Mouse (Mus musculus): ENCODE results near the gene Krtap3-3. TPM values are rescaled to one million over a fixed set of nuclear protein-coding genes. Genes with fewer than 3 reads are reported as not detected.

Krtap3-3 gene
- not detected for polyA plus RNA-seq (2017; shearing (Covaris generic))

DNA sequence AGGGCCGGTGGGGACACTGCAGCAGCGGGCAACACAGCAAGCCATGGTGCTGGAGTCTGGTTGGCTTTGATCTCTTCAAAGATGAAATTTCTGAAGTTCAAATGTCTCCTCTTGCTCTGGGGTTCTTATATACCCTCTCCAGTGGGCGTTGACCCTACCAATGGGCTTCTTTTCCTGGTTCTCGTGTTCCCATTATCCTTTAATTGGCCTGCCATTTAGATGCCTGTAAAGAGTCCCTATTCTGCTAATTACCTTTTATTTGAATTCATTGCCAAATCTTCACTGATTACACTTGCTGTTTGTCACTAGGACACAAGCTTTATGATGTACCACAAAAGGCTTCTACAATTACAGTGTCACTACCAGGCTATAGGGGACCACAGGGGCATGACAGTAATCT lies at the start of gene Krtap3-3:
Gene Krtap3-3, minus strand, starts transcription at position 101 of the 400 bp plus-strand sequence.

GRCm38 (mm10) chr11:99597742-99598141 lies 47.1 kb upstream of the Krtap3-3 start, which contains the start of gene Krtap9-3:
Gene Krtap9-3, minus strand, starts transcription at chr11:99598105.

GRCm38 (mm10) chr11:99590981-99591380 lies 40.3 kb upstream of the Krtap3-3 start, which contains the start of gene Krtap1-3:
Gene Krtap1-3, minus strand, starts transcription at chr11:99591339.

DNA sequence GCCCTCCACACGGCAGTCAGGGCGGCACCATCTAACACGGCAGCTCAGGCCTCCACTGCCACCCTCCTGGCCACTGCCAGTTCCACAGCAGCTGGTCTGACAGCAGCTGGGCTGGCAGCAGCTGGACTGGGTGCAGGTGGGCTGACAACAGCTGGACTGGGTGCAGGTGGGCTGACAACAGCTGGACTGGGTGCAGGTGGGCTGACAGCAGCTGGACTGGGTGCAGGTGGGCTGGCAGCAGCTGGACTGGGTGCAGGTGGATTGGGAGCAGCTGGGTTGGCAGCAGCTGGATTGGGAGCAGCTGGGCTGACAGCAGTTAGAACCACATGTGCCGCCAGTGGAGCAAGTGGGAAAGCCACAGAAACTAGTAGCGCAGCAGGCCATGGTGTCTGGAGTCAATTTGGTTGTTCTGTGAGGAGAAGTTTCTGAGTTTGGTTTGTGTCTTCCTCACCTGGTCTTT lies 32.6 kb upstream of the Krtap3-3 start, which contains the start of gene Krtap1-4:
Gene Krtap1-4, minus strand, starts transcription at position 410 of the 460 bp plus-strand sequence.

DNA sequence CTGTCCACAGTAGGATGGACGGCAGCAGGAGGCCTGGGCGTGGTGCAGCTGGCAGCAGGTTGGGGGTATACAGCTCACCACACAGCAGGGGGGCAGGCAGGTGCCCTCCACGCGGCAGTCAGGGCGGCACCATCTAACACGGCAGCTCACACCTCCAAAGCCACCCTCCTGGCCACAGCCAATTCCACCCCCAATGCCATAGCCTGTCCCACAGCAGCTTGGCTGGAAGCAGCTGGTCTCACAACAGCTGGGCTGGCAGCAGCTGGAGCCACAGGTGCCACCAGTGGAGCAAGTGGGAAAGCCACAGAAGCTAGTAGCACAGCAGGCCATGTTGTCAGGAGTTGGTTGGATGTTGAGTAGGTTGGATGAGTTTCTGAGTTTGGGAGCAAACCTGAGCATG lies 30.0 kb upstream of the Krtap3-3 start, which contains the start of gene Krtap1-5:
Gene Krtap1-5, minus strand, starts transcription at position 381 of the 400 bp plus-strand sequence.

GRCm38 (mm10) chr11:99566530-99566929 lies 15.9 kb upstream of the Krtap3-3 start, which contains the start of gene Krtap3-1:
Gene Krtap3-1, minus strand, starts transcription at chr11:99566630.

DNA sequence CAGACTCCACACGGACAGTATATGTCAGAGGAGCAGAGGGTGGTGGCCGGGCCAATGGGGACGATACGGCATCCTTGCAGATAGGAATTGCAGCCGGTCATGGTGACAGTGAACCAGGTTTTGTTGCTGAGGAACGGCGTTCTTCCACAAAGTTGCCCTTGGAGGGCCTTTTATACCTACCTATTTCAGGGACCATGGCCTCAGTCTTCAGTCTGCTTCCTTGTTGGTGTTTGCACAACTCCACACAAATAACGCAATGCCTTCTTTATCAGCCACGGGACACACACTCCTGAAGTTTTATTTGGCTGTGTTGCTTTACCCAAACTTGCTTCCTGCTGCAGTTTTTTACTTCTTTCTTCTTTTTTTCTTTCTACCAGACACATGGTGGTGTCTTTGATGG lies 8.7 kb upstream of the Krtap3-3 start, which contains the start of gene Gm11939:
Gene Gm11939, minus strand, starts transcription at position 101 of the 400 bp plus-strand sequence.

GRCm38 (mm10) chr11:99556753-99557152 lies 6.1 kb upstream of the Krtap3-3 start, which contains the start of gene Krtap3-2:
Gene Krtap3-2, minus strand, starts transcription at chr11:99556853.

GRCm38 (mm10) chr11:99521288-99521860 lies 29.3 kb downstream of the Krtap3-3 start, which contains the start of gene Krt39:
Gene Krt39, minus strand, starts transcription at chr11:99521338.

Other genes with a start within 250 kb of the Krtap3-3 start
- not detected for gene Krt25, start 227.9 kb downstream of the Krtap3-3 start, polyA plus RNA-seq (2017; shearing (Covaris generic))
- not detected for gene Krt26, start 212.9 kb downstream of the Krtap3-3 start, polyA plus RNA-seq (2017; shearing (Covaris generic))
- gene Krt27, start 199.8 kb downstream of the Krtap3-3 start, polyA plus RNA-seq (2017; shearing (Covaris generic)), result not detected
- not detected for gene Krt28, start 176.0 kb downstream of the Krtap3-3 start, polyA plus RNA-seq (2017; shearing (Covaris generic))
- 21.7 TPM for gene Krt10, start 161.5 kb downstream of the Krtap3-3 start, polyA plus RNA-seq (2017; shearing (Covaris generic))
- gene Krt12, start 128.6 kb downstream of the Krtap3-3 start, polyA plus RNA-seq (2017; shearing (Covaris generic)), result not detected
- gene Krt20, start 112.7 kb downstream of the Krtap3-3 start, polyA plus RNA-seq (2017; shearing (Covaris generic)), result not detected
- gene Krt23, start 57.7 kb downstream of the Krtap3-3 start, polyA plus RNA-seq (2017; shearing (Covaris generic)), result not detected
- not detected for gene Krt39, start 29.5 kb downstream of the Krtap3-3 start, polyA plus RNA-seq (2017; shearing (Covaris generic))
- not detected for gene Krt40, start 7.7 kb downstream of the Krtap3-3 start, polyA plus RNA-seq (2017; shearing (Covaris generic))
- gene Krtap3-2, start 6.0 kb upstream of the Krtap3-3 start, polyA plus RNA-seq (2017; shearing (Covaris generic)), result not detected
- gene Gm11939, start 8.6 kb upstream of the Krtap3-3 start, polyA plus RNA-seq (2017; shearing (Covaris generic)), result not detected
- not detected for gene Krtap3-1, start 15.8 kb upstream of the Krtap3-3 start, polyA plus RNA-seq (2017; shearing (Covaris generic))
- gene Krtap1-5, start 30.2 kb upstream of the Krtap3-3 start, polyA plus RNA-seq (2017; shearing (Covaris generic)), result not detected
- not detected for gene Krtap1-4, start 32.8 kb upstream of the Krtap3-3 start, polyA plus RNA-seq (2017; shearing (Covaris generic))
- not detected for gene Krtap1-3, start 40.5 kb upstream of the Krtap3-3 start, polyA plus RNA-seq (2017; shearing (Covaris generic))
- gene Krtap9-3, start 47.2 kb upstream of the Krtap3-3 start, polyA plus RNA-seq (2017; shearing (Covaris generic)), result not detected
- not detected for gene Gm11938, start 52.4 kb upstream of the Krtap3-3 start, polyA plus RNA-seq (2017; shearing (Covaris generic))
- gene Gm11937, start 59.3 kb upstream of the Krtap3-3 start, polyA plus RNA-seq (2017; shearing (Covaris generic)), result not detected
- gene Krtap2-4, start 64.0 kb upstream of the Krtap3-3 start, polyA plus RNA-seq (2017; shearing (Covaris generic)), result not detected
- not detected for gene Gm11562, start 69.6 kb upstream of the Krtap3-3 start, polyA plus RNA-seq (2017; shearing (Covaris generic))
- gene Krtap4-1, start 77.4 kb upstream of the Krtap3-3 start, polyA plus RNA-seq (2017; shearing (Covaris generic)), result not detected
- not detected for gene Krtap4-2, start 84.2 kb upstream of the Krtap3-3 start, polyA plus RNA-seq (2017; shearing (Covaris generic))
- not detected for gene Krtap4-7, start 93.2 kb upstream of the Krtap3-3 start, polyA plus RNA-seq (2017; shearing (Covaris generic))
- not detected for gene Gm11555, start 99.4 kb upstream of the Krtap3-3 start, polyA plus RNA-seq (2017; shearing (Covaris generic))
- not detected for gene Gm11563, start 108.1 kb upstream of the Krtap3-3 start, polyA plus RNA-seq (2017; shearing (Covaris generic))
- gene Krtap4-6, start 115.1 kb upstream of the Krtap3-3 start, polyA plus RNA-seq (2017; shearing (Covaris generic)), result not detected
- not detected for gene Gm14190, start 139.9 kb upstream of the Krtap3-3 start, polyA plus RNA-seq (2017; shearing (Covaris generic))
- gene Gm14180, start 183.4 kb upstream of the Krtap3-3 start, polyA plus RNA-seq (2017; shearing (Covaris generic)), result not detected
- not detected for gene Gm11595, start 222.0 kb upstream of the Krtap3-3 start, polyA plus RNA-seq (2017; shearing (Covaris generic))
- not detected for gene Krtap4-8, start 229.8 kb upstream of the Krtap3-3 start, polyA plus RNA-seq (2017; shearing (Covaris generic))
- gene Krtap4-9, start 234.3 kb upstream of the Krtap3-3 start, polyA plus RNA-seq (2017; shearing (Covaris generic)), result not detected
- gene Gm11596, start 242.6 kb upstream of the Krtap3-3 start, polyA plus RNA-seq (2017; shearing (Covaris generic)), result not detected
- gene Gm11569, start 248.1 kb upstream of the Krtap3-3 start, polyA plus RNA-seq (2017; shearing (Covaris generic)), result not detected